Mouse (Mus musculus): ENCODE results near the gene Pank2.
A peak's percentile ranks its signal among the peaks of the same experiment; 100 is the strongest.
"Not testable (repeated sequence)": the region's sequence is repeated elsewhere in the genome, so short reads cannot be mapped to it uniquely, and the experiment has no call there.

Gene Pank2

GRCm38 (mm10) chr2:131260544-131261307 is 1.6 kb upstream of the Pank2 start:
- no peak for DNase-seq (ENCODE audit: low spot score)

- no peak for DNase-seq (ENCODE audit: low spot score)
These were observed 648 bp upstream of the Pank2 start for GRCm38 (mm10) chr2:131261481-131262212.

- no peak for DNase-seq (ENCODE audit: low spot score)
These were observed 680 bp downstream of the Pank2 start for GRCm38 (mm10) chr2:131262680-131263670.

GRCm38 (mm10) chr2:131264027-131264426 is 1.7 kb downstream of the Pank2 start:
- DNase-seq (ENCODE audit: low spot score) = no peak

- DNase-seq (ENCODE audit: low spot score) = no peak
These were observed 2.8 kb downstream of the Pank2 start for GRCm38 (mm10) chr2:131265056-131265455.

- DNase-seq (ENCODE audit: low spot score) = no peak
These were observed 13.2 kb downstream of the Pank2 start for GRCm38 (mm10) chr2:131275493-131275892.

- no peak for DNase-seq (ENCODE audit: low spot score)
These were observed 14.4 kb downstream of the Pank2 start for GRCm38 (mm10) chr2:131276722-131277121.

- no peak for DNase-seq (ENCODE audit: low spot score)
These were observed 19.3 kb downstream of the Pank2 start for GRCm38 (mm10) chr2:131281596-131281995.

GRCm38 (mm10) chr2:131286276-131286675 is 24.0 kb downstream of the Pank2 start:
- DNase-seq (ENCODE audit: low spot score) = no peak

- DNase-seq (ENCODE audit: low spot score) = no peak
These were observed 28.4 kb downstream of the Pank2 start for GRCm38 (mm10) chr2:131290669-131291068.

GRCm38 (mm10) chr2:131296746-131297261 is 34.5 kb downstream of the Pank2 start:
- DNase-seq (ENCODE audit: low spot score) = peak; percentile 32

- not testable (repeated sequence) for DNase-seq (ENCODE audit: low spot score)
These were observed 36.4 kb downstream of the Pank2 start for GRCm38 (mm10) chr2:131298674-131299073.

GRCm38 (mm10) chr2:131300485-131300884 is 38.2 kb downstream of the Pank2 start:
- no peak for DNase-seq (ENCODE audit: low spot score)

GRCm38 (mm10) chr2:131301635-131302034 is 39.3 kb downstream of the Pank2 start:
- DNase-seq (ENCODE audit: low spot score) = no peak

- DNase-seq (ENCODE audit: low spot score) = no peak
These were observed 42.2 kb downstream of the Pank2 start for GRCm38 (mm10) chr2:131304497-131304896.

- DNase-seq (ENCODE audit: low spot score) = peak; percentile 41
These were observed 42.9 kb downstream of the Pank2 start for GRCm38 (mm10) chr2:131305226-131305625.

GRCm38 (mm10) chr2:131307391-131307790 is 45.1 kb downstream of the Pank2 start:
- no peak for DNase-seq (ENCODE audit: low spot score)

GRCm38 (mm10) chr2:131307822-131308221 is 45.5 kb downstream of the Pank2 start:
- no peak for DNase-seq (ENCODE audit: low spot score)

- DNase-seq (ENCODE audit: low spot score) = no peak
These were observed 47.0 kb downstream of the Pank2 start for GRCm38 (mm10) chr2:131309296-131309695.

- DNase-seq (ENCODE audit: low spot score) = no peak
These were observed 53.9 kb downstream of the Pank2 start for GRCm38 (mm10) chr2:131316167-131316566.

GRCm38 (mm10) chr2:131319401-131319800 is 57.1 kb downstream of the Pank2 start:
- no peak for DNase-seq (ENCODE audit: low spot score)

GRCm38 (mm10) chr2:131321192-131321591 is 58.9 kb downstream of the Pank2 start:
- peak; percentile 55 for DNase-seq (ENCODE audit: low spot score)

All from layer of hippocampus, adult 11-12 months (tissue).